Mouse (Mus musculus) fibroblast of lung, adult 2 months (primary cell): ENCODE data around the gene Qtrt1.

Source experiments
- DNase-seq: peaks from one replicate; pipeline ENCODE4 v3.0.0-alpha.2; 2011; ENCODE audit warnings: low read depth

The Qtrt1 gene

DNA sequence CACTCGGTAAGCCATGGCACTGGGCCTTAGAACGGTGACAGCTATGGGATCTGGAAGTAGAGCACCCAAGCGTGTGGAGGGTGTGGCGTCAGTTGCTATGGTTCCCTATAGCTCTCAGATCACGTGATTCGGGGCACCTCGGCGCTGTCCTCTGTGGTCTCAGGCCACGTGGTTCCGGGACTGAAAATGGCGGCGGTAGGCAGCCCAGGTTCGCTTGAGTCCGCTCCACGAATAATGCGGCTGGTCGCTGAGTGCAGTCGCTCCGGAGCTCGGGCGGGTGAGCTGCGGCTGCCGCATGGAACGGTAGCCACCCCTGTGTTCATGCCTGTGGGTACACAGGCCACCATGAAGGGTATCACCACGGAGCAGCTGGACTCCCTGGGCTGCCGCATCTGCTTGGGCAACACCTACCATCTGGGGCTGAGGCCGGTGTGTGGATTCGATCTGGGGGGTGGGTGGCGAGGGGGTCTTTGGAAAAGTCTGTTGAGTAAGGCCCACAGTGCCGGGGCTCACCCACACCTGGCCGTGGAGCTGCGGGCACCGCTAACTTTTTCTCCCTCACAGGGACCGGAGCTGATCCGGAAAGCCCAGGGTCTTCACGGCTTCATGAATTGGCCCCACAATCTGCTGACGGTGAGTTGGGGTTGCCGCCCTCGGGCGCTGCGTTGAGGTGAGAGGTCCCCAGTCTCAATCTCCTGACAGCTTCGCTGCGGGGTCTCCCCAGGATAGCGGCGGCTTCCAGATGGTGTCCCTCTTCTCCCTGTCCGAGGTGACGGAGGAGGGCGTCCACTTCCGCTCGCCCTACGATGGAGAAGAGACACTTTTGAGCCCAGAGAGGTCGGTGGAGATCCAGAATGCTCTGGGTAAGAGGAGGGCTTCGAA lies at the start of gene Qtrt1:
Gene Qtrt1, plus strand, starts transcription at position 169 of the 882 bp plus-strand sequence.
- DNase-seq = peak; percentile 60

DNA sequence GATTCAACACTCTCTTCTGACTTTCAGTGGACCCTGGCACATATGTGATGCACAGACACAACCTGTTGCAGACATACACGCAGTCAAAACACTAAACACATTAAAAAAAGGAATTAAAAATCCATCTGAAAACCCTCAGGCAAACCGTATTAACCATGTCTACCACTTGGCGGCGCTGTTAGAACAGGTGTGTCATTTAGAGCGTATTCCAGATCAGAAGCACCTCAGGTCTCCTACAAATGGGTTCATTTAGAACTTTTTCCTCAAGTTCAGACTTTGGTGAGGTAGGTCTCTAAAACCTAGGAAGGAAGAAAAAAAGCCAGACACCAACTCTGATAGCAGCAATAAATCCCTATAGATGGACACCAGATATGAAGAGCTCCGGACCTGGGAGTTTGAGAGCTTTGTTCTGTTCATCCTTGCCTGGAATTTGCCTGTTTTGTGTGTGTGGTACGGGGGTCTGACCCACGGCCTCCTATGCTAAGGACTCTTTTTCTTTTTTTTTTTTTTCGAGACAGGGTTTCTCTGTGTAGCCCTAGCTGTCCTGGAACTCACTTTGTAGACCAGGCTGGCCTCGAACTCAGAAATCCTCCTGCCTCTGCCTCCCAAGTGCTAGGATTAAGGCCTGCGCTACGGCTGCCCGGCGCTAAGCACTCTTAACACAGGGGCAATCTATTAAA lies 45.0 kb upstream of the Qtrt1 start:
- DNase-seq = no peak

DNA sequence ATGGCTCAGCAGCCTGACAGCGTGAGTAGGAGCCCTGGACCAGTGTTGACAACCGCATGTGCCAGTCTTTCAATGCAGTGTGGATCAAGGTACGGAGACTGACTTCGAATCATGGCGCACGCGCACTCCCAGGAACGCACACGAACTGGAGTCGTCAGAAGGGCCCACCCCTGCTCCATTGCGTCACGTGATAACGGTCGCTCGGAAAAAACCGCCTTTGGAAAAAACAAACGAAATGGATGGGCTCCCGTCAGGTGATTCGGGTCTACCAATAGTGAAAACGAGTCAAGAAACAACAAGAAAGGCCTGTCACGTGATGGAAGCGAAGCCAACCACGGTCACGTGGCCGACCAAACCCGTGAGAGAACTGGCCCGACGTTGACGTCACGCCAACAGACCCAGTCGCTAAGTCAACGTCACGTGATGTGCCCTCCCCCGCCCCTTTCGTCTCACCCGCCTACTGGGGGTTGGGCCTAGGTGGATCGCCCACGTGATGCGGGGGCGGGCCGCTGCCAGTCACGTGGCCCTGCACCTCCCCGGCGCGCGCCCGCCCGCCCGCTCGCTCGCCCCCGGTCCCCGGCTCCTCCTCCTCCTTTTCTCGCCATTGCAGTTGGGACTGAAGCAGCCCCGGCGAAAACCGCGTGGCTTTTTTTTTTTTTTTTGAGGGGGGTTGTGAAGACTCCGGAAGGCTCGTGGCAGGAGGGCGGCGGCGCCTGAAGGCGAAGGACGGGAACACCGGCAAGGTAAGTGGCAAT lies 44.1 kb upstream of the Qtrt1 start, which contains the start of gene Ilf3:
Gene Ilf3, plus strand, starts transcription at position 515 of the 755 bp plus-strand sequence.
- DNase-seq = peak; percentile 100

DNA sequence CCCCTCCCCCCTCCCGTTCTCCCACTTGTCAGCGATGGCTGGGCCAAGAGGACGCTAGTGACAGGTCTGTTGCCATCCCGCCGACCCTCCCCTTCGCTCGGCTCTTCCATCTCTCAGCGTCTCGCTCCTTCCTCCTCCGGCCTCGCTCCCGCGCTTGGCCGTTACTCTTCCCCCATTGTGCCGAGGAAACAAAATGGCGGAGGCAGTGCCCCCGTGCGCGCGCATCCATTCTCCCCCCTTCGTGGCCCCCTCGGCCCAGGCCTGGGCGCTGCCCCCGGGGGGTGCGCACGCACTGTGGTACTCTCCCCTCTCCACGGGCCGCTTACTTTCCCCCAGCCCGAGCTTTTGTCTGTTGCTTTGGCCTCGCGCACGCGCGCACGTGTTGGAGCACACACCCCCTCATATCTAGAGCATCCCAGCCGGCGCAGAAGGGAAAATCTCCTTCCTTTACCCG lies 43.5 kb upstream of the Qtrt1 start:
- DNase-seq = no peak

DNA sequence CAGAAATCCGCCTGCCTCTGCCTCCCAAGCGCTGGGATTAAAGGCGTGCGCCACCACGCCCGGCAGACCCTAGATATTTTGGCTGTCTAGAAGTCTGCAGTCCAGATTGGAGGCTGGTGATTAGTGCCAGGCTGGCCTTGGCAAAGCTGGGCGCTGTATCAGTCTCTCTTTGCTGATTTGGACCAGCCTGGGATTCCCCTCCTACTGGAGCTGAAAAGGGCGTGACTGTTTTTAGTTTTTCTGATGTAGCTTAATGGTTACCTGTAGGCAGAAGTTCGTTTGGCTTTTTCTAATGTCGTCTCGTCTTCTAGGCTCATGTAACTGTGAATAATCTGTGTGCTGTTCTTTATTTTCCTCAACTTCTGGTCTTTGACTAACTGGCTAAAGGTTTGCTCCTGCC lies 42.6 kb upstream of the Qtrt1 start:
- no peak for DNase-seq

DNA sequence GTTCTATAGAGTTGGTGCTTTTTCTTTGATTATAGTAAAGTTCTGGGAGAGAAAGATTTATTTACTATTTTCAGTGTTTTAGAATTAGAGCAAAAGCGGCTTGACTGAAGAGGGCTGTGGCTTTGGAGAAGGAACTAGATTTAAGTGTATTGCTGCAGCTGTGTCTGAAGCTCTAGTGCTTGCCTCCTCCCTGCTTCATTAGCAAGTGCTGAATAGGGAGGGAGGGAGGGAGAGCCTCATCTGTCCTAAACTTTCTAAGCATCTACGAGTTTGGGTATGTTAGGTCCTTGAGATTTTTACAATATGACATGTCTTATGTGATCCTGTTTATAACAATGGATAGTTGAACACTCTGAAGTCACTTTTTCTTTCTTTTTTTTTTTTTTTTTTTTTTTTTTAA lies 40.8 kb upstream of the Qtrt1 start:
- DNase-seq = no peak

DNA sequence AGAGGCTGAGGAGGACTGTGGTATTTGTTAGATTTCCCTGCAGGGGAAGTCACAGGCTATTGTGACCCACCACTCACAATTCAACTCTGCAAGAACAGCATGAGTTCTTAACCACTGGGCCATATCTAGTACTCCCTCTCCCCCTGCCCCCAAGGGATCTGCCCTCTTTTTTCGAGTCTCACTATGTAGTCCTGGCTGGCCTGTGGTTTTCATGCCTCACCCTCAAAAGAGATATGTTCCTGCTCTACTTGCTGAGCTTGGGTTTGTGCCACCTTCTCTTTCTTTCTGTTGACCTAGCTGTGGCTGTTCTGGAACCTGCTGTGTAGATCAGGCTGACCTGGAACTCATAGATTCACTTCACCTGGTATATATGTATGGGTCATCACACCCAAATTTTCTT lies 39.1 kb upstream of the Qtrt1 start:
- no peak for DNase-seq

DNA sequence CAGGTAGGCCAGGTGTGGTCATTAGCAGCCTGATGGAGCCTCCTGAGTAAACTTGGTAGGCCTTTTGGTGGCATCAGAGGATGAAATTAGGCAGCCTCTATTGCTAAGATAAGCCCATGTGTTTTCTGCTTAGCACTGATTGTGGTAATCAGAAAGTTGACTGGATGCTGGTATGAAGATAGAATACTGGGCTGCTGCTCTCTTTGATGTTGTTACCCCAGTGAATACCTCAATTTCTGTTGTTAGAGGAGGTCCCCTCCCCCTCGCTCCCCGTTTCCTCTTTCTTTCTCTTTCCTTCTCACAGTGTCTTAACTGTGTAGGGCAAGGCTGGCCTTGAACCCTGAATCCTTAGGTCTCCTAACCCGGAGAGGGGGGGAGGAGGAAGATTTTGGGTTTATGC lies 32.4 kb upstream of the Qtrt1 start:
- no peak for DNase-seq

DNA sequence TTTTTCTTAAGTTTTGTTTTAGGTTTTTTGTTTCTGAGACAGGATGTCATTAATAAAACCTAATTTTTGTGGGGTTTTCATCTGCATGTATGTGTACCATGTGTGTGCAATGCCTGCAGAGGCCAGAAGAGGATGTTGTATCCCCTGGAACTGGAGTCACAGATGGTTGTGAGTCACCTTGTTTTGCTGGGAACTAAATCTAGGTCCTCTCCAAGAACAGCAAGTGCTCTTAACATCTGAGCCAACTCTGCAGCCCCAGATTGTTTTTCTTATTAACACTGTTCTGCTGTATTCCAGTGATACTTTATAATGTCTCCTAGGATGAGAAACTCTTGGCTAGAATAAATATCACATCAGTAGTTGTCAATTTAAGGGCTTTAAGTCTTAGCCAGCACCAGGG lies 30.8 kb upstream of the Qtrt1 start:
- DNase-seq = no peak

DNA sequence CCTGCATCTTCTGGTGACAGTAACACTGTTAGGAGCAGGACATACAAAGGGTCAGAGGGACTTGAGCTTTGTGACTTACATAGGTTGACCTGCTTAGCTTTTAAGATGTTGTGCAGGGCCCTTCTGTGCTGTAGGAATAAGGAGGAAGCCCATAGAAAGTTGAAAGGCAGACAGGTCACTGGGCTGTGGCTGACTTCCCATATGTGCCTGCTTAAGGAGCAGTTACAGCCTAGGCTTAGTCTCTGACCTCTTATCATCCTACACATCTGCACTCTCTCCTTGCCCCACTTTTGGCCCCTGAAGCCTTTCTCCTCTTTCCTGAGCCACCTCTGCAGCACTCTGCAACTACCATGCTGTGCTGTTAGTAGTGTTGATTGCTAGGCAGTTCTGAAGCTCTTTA lies 27.7 kb upstream of the Qtrt1 start:
- no peak for DNase-seq

DNA sequence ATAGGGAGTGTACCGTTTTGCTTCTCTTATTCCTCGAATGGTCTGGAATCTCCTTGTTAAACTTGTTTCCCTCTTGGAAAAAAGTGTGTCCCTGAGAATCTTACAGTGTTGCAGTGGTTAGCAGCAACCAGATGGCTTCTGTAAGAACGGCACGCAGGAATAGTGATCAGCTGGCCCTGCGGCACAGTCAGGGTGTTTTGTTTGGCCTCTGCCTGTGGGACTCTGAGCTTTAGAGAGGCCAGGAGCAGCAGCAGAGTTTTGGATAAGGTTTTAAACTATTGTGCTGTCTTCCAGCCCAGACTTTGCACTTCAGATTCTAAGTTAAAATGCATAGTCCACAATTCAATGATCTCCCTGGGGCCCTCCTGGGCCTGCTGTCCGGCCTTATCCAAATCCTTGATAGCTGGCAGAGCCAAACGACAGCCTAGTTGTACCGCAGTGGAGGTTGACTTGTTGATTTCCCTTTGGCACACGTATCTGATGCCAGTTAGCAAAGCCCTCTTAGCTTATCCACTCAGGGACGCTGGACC lies 18.9 kb upstream of the Qtrt1 start:
- no peak for DNase-seq

DNA sequence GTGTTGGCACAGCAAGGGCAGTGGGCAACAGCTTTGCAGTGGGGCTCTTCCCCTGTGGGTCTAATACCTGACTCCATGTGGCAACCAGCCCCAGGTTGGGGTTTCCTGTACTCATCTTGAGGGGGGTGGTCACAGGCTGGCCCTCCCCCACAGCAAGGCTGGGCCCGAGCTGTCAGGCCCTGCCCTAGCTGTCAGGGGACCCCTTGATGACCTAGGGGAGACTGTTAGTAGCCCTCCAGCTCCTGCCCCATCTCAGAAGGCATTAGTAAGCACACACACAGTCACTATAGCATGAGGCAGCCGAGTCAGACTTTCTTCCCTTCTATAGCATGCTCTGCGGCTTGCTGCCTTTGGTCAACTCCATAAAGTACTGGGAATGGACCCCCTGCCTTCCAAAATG lies 15.9 kb upstream of the Qtrt1 start:
- no peak for DNase-seq

DNA sequence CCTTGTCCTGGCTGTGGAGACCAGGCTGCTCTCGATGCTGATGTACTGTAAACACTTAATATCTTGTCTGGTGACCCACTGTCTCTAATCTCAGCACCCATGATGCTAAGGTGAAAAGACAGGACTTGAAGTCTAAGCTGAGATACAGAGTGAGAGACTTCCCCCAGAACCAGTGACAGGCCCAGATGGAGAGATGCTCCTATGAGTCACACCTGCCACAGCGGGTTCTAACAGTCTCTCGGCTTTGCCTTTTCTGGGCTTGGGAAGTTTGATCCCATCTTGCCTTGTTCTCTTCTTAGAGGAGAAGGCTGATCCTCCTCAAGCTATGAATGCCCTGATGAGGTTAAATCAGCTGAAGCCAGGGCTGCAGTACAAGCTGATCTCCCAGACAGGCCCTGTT lies 14.5 kb upstream of the Qtrt1 start:
- no peak for DNase-seq

DNA sequence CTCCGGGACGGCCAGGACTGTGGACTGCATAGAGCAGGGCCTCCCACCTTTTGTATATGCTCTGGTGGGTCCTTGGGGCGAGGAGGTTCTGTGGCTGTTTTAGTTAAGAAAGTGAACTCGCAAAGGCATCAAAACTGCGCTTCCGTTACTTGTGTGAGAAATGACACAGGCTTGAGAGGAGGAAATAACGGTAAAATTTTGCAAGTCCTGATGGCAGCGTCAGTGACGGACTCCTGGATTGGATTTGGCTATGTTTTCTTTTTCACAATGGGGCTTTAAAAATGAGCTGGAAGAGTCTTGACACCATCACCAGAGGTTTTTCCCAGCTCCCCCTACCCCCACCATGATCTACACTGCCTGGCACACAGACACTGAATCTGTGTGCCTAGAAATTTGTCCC lies 10.6 kb upstream of the Qtrt1 start:
- no peak for DNase-seq

DNA sequence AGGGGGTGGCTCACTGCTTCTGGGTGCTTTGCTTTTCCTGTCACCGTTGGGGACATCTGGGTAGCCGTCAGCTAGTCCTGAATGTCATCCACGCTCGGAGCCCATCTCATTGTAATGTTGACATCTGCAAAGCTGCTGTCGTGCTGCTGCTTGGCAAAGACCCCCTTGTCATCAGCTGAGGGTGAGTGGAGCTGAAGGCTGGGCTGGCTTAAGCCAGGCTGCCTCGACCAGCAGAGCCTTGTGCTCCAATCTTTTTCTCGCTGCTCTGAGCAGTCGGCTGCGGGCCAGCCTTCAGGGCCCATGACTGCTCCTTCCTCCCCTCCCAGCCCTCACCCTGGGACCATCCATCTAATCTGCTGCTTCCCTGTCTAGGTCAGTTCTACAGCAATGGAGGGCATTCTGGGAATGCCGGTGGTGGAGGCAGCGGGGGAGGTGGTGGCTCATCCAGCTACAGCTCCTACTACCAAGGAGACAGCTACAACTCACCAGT lies 8.8 kb upstream of the Qtrt1 start:
- DNase-seq = no peak

DNA sequence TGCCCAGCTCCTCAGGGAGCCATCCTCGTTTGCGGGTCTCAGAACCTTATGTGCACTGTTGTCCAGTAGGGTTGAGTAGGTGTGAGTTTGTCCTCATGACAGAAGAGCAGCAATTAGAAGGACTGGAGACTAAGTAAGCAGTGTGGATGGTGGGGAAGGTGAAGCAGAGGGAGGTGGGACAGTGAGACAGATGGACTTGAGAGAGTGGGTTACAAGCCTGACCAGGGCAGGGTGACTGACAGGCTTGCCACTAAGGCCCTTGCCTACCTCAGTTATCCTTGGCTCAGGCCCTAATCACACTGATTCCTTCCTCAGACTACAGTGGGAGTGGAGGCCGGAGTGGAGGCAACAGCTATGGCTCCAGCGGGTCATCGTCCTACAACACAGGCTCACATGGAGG lies 7.9 kb upstream of the Qtrt1 start:
- DNase-seq = no peak

DNA sequence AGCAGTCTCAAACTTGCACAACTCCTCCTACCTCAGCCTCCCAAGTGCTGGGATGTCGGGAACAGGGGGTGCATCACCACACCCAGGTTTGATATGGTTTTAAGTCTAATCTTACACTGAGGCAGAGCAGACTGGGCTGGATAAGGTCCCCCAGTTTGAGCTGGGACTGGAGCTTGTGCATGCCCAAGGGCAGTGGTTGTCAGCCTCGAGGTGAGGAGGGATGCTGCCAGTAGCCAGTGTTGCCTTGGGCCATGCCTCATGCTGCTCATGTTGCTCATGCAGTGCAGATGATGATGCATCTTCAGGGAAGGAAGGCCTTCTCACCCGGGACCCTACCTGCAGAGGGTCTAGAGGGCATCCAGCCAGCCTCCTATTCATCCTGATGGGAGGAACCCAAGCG lies 6.1 kb upstream of the Qtrt1 start:
- no peak for DNase-seq

DNA sequence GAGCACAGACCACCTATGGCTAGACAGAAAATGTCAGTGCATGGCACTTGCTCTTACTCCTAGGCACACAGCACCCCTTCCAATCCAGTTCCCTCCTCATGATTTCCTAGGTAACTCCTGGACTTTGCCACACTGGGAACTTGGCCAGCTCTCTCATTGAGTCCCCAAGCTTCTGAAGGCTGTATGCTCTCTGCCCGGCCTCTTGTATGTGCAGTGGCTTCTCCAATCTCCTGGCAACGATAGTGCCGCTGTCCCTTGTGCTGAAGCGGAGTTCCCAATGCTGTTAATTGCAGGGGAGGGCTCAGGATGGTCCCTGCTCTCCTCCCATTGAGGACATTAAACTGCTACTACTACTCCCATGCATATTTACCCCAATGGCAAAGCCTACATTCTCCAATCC lies 3.7 kb upstream of the Qtrt1 start:
- DNase-seq = no peak

DNA sequence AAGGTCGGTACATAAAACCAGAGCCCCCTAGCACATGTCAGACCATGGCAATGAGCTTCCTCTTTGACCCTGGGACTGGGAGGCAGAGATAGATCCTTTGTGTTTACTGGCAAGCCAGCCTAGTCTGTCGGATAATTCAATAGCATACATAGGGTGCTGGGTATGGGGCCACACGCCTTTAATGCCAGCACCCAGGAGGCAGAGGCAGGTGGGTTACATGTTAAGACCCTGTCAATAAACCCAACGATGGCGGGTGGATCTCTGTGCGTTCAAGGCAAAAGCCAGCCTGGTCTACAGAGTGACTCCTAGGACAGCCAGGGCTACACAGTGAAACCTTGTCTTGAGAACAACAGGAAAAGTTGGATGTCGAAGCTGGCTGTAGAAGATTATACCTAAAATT lies 3.0 kb upstream of the Qtrt1 start:
- no peak for DNase-seq

DNA sequence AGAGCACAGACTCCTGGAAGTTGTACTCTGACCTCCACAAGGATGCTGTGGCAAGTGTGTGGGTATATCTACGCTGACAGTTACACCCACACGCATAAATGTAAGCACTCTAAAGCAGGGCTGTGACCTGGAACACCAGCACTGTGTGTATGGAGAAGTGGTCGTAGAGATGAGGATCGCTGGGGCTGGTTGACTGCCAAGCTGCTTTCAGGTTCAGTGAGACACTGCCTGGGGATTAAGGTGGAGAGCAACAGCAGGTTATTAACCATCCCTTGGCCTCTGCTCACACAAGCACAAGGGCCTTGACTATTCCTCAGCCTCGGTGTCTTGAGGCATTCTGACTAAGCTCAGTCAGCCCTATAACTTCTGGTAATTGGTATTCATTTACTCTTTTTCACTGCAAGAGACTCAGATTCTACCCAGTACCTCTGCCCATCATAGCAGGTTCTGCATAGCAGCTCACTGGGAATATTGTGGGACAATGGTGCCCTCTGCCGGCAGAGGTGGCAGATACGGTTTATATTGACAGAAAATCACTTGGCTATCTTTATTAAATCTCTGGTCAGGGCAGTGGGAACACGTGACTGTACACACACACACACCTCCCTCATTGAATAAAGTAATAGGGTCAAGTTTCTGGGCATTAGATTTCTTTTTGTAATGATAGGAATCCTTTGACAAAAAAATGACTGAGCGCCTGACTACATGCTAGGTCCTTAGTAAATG lies 1.9 kb upstream of the Qtrt1 start:
- DNase-seq = peak; percentile 65

DNA sequence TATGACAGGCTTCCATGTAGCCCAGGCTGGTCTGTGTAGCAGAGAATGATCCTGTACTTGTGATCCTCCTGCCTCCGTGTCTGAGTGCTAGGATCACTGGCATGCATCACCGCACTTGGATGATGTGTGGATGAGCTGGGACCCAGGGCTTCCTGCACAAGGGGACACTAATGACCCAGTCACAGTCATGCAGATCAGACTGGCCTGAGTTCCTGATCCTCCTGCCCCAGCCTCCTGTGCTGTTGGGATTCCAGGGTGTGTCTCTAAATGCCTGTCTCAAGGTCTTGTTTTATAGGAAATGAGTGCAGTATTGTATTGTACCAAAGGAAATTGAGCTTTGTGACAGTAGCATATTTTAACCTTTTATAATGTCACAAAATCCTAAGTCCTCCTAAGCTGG lies 6.2 kb downstream of the Qtrt1 start:
- no peak for DNase-seq

DNA sequence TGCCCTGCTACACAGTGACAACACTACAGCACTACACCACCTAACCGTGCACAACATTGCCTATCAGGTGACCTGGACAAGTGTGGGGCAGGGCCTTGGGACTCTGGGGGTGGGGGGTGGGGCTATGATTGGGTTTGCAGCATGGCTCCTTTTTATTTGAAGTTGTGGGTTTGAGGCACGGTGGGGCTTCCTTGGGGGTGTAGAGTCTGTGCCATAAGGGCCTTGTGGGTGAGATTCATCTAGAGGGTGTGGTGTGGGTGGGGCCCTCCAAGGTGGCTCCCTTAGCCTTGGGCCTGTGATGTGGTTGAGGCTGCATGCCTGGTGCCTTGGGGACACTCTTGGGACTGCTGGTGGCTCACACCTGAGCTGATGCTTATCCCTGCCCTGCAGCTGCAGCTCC lies 8.0 kb downstream of the Qtrt1 start:
- no peak for DNase-seq
